Mouse (Mus musculus): Measurements from ENCODE around the gene Ubtd1.

Gene Ubtd1

DNA sequence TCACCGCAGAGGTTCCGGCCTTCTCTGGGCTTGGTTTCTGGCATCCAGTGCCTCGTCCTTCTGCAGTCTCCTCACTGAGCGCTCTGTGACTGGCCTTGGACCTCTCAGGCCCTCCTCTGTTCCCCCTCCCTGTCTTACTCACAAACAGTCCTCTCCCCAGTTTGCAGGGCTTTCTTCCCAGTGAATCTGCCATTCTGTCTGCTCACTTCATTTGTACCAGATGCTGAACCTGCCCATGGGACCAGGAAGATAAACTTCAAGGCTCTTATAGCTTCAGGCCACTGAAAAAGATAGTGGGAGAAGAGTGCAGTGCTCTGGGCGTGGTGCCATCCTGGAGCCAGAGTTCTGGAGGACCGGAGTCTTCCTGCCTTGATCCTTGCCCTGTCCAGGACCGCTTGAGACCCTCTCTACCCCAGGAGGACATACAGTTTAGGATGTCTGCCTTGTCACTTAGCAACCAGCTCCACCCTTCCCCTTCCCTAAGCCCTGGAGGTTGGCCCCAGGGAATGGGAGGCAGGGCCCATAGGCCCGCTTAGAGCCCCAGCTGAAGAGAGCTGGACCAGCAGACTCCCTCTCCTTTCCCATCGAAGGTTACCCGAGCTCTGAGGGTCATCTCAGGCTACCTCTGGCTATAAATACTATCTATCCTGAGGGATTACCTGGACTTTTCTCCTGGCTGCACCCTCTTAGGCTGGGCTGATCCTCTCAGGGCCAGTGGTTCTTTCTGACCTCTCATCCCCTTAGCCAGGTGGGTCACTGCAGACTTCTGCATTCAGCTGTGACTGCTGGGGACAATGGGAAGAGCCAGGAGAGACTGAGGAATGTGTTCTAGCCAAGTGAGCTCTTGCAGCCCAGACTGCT lies 40.3 kb downstream of the Ubtd1 start:
- no peak for DNase-seq (ENCODE audit: low spot score)

DNA sequence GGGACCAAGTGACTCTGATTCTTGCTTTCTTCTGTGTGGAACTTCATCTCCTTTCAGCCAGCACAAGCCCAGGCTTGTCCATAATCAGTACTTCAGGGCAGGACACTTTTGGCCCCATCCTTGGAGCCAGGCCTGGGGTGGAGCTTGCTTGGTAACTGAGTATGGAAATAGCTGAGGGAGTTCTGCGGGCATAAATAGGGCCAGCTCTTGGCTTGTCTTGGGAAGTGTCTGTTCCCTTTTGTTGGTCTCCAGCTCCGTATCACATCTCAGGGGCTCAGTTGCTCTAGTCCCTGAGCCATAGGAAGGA lies 40.9 kb downstream of the Ubtd1 start:
- DNase-seq (ENCODE audit: low spot score): no peak

DNA sequence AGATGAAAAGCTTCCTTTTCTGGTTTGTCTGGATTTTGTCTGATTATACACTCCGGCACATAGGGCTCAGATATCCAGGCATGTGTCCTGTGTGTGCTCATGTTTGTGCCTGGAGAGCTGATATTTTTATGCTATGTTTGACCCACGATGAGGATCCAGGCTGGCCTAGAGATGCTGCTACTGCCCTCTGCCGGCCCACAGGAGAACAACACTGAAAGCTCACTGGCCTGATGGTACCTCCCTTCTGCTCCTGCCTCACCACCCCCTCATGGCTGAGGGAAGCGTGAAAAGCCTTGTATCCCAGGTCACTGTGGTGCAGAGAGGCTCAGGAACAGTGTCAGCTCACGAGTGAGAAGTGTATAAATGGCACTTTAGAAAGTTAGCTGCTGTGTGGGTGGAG lies 44.6 kb downstream of the Ubtd1 start:
- DNase-seq (ENCODE audit: low spot score): peak; percentile 78

DNA sequence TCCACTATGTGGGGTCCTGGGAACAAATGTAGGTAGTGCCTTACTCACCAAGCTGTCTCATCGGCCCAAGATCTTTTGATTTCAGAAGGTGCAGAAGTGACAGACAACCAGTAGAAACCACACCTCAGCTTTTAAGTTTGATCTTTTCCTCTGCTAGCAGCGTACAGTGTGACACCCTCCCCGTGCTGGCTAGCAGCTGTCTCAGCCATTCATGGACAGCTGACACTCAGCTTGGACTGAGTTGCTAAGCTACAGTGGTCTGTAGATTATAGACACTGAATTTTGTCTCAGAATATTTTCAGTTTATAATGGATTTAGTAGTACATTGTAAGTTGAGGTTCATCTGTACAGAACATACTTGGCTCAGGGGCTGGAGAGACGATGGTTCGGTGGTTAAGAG lies 49.5 kb downstream of the Ubtd1 start:
- DNase-seq (ENCODE audit: low spot score): no peak

DNA sequence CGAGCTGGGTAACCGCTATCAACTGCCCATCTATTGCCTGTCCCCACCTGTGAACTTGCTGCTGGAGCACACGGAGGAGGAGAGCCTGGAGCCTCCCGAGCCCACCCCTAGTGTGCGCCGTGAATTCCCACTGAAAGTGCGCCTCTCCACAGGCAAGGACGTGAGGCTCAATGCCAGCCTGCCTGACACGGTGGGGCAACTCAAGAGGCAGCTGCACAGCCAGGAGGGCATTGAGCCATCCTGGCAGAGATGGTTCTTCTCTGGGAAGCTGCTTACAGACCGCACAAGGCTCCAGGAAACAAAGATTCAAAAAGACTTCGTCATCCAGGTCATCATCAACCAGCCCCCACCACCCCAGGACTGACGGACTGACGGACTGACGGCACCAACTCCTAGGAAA lies 52.0 kb downstream of the Ubtd1 start:
- DNase-seq (ENCODE audit: low spot score): no peak

DNA sequence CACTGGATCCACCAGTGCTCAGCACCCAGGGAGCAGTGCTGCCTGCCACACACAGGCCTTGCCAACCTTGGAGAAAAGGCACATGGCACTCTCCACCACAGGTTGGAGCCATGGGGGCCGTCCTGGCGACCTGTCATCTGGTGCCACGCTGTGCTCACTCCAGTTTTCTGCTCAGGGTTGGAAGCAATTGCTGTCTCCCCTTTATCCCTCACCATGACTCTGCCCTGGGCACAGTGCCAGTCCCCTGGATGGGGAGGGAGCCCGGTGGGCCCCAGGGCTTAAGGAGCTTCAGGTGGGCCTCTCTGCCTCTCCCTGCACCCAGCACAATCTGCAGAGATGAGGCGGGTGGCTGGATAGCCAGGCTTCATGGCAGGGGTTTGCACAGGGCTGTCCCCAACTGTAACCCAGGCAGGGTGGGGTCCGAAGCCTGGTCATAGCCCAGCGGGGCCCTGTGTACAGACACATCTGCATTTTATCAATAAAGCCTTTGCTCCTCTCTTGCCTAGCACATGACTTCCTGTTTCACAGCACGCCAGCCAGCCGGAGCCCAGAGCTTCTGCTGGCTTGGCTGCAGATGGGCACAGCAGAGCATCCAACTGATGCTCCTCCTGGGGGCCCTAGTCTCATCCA lies 52.7 kb downstream of the Ubtd1 start:
- no peak for DNase-seq (ENCODE audit: low spot score)

DNA sequence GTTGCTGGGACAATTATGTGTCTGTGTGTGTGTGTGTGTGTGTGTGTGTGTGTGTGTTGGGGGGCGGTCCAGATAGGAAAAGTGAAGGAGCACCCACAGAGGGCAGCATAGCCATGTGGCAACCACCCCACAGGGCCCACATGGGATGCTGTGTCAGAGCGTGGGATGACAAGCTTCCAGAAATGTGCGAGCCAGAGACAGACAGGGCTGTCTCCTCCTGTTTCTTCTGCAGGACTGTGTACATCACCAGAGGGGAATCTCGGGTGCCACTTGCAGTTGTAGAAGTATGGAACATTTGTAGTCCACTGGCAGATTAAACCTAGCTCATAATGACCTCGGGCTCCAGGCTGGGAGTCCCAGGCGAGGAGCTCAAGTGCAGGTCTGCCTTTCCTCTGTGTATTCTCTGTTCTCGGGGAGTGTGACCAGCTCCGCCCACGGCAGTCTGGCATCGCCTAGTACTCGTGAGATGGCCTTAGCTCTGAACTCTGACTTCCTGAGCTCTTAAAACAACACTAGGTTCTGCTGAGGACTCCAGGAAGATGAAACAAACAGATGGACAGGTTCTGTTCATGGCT lies 53.4 kb downstream of the Ubtd1 start:
- DNase-seq (ENCODE audit: low spot score): no peak

DNA sequence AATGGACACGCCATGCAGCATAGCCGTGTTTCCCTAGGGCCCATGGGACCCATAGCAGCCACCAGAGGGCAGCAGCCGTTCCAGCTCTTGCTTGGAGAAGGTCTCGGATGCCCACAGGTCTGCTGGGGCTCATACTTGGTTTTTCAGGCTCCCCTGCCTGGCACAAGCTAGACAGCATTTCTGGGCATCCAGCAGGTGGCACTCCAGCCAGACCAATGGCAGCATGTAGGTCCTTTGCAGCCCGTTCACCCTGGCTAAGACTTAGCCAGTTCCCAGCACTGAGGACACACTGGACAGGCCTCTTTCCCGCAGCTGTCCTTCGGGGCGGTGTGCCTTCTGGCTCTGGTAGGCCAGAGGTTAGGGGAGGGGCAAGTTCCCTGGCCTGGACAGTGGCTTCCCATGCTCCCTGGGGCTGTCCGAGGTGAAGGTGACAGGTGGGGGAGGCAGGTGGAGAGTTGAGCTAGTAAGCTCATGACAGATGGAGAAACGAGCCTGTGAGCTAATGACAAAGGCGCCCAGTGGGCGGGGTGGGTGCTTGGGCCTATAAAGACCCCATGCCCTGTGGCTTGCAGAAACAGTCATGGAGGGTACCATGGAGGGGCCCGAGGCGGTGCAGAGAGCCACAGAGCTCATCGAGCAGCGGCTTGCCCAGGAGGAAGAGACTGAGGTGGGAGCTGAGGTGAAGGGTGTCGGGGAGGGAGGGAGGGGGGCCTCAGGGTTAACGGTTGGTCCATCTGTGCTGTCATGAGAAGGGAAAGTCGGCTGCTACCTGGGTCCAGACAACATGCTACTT lies 54.1 kb downstream of the Ubtd1 start, which contains the start of gene Ankrd2:
Ankrd2 (plus strand) TSS at position 545 of the 793 bp plus-strand sequence.
- peak; percentile 71 for DNase-seq (ENCODE audit: low spot score)

DNA sequence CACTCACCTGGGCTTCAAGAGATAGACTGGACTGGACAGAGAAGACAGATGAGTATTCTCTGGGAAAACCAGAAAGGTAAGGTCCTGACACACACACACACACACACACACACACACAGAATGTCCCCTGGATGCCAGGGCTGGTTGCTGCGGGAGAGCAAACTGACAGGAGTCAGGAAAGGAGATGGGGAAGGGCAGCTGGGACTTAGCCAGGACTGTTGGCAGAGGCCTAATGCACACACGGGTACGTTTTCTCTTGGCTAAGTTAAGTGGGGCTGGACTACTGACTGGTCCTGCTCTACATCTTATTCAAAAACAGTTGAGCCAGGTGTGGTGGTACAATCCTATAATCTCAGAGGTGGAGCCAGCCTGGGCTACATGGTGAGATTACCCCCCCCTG lies 54.8 kb downstream of the Ubtd1 start:
- DNase-seq (ENCODE audit: low spot score): no peak

DNA sequence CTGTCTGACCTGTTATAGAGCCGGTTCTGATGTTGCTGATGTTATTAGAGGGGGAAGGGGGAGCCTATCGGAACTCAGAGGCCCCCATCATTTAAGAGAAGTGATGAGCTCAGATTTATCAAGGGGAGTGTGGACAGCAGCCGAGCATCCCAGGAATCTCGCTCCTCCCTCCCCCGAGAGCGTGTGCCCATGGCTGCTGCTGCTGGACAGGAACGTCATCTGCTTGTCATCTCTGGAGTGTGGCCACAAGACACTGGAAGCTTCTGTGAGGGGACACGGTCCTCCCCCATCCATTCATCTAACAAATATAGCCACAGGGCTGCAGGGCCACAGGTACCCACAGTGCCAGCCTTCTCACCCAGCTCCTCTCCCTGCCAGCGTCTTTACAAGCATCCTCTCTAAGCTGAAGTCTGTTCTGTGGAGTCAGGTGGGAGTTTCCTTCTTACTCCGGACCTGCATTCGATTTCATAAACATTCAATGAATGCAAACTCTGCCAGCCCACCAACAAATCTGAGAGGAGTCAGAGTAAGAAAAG lies 55.7 kb downstream of the Ubtd1 start:
- no peak for DNase-seq (ENCODE audit: low spot score)

DNA sequence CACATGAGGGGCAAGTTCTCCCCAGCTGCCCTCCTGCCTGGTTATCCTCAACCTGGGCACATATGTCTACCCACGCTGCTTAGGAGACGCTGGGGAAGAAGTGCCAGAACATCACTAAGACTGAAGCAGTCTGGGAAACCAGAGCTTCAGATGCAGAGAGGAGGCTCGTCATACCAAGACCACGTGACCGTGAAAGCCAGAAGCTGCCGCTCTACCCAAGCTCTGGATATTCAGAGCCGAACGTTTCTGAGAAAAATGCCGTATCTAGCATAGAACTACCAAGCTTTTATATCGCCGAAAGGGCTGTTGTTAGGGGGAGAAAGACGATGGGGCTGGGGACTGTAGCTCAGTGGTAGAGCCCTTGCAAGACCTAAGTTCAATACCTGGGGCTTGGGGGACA lies 56.7 kb downstream of the Ubtd1 start:
- no peak for DNase-seq (ENCODE audit: low spot score)

DNA sequence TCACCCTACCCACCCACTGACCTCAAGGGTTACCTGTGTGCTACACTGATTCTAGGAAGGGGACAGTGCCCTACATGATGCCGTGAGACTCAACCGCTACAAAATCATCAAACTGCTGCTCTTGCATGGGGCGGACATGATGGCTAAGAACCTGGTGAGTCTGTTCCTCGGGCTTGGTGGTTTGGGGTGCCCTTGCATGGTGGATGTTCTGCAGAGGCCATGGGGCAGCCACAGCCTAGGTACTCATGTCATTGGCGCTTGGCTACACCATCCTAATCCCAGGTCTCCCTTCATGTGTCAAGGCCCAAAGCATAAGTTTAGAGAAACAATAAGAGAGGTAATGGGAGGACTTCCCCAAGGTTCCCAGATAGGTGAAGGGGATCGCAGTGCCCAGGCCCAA lies 62.4 kb downstream of the Ubtd1 start:
- DNase-seq (ENCODE audit: low spot score): no peak

DNA sequence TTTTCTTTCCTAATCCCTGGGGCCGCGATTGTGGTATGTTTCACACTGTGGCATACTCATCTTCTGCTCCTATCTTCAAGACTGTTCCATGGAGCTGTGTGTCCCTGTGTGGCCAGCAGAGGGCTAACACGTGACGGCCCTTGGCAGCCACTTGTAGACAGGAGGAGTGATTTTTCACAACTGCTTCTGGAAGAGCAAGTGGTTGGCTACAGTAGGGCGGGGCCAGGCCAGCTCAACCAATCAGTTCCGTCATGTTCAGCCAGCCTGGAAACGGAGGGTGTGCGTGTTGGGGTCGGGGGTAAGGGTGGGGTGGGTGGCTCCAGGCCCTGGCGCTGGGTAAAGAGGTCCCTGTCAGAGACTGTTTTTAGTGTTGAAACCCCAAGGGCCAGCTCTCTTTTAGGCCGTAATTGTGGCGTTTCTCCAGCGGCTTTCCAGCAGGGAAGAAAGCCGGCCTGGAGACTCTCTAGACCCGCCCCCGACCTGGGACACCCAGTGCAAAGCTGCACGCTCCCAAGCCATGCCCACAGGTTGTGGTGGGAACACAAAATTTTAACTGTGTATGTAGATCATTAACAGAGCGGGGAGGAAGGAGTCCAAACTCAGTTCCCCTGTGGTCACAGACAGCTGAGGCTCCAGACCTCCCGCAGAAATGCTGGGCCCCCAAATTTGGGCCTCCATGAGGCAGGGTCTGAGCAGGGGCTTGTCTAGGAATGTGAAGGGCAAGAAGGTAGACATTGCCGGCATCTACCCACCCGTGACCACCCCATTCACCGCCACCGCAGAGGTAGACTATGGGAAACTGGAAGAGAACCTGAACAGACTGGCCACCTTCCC lies 63.9 kb downstream of the Ubtd1 start, which contains the start of gene Hoga1:
Hoga1 (plus strand) TSS at position 342 of the 834 bp plus-strand sequence.
- DNase-seq (ENCODE audit: low spot score): peak; percentile 56

DNA sequence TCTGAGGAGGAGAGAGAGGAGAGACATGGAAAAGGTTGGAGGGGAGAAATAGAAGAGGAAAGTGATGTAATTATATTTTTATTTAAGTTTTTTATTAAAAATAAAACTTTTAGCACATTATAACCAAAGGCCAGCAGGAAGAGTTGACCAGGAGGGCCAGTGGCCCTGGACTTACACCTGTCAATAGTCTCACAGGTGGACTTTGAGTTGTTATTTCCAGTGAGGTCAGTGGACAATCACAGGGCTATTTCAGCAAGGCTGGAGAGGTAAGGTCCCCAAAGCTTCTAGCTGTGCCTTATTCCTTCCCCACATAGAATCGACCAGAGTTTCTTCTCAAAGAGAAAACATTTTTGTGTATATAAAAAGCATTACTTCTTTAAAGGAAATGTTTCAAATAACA lies 68.7 kb downstream of the Ubtd1 start:
- DNase-seq (ENCODE audit: low spot score): no peak

DNA sequence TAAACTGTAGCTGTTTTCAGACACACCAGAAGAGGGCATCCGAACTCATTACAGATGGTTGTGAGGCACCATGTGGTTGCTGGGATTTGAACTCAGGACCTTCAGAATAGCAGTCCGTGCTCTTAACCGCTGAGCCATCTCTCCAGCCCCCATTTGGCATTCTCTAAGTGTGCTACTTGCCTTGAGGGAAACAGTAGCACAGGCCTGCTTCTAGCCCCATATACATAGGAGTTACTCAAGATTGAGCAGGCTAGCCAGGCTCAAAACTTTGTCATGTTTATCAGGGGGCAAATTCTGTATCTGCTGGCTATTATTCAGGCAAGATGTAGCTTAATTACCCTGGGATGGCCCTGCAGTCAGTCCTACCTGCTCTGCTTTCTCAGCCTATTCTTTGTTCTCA lies 69.8 kb downstream of the Ubtd1 start:
- DNase-seq (ENCODE audit: low spot score): no peak

DNA sequence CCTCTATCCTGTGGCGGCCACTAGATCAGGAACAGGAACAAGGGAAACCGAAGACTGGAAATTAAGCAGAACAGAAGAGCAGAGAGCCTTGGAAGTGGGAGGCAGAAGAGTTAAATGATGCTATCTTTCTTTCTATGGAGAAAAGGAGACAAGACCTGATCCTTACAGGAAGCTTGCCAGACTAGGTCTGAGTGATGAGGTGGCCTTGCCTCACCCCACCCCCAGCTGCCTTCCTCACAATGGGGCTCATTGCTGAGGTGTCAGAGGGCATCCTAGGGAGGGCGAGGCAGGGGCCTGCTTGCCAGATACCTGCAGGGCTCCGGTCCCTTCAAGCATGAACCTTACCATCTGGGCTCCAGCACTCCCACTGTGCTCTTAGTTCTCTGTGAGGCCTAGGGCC lies 70.4 kb downstream of the Ubtd1 start, which contains the start of gene 4933411K16Rik:
4933411K16Rik (plus strand) TSS at position 301 of the 400 bp plus-strand sequence.
- no peak for DNase-seq (ENCODE audit: low spot score)

DNA sequence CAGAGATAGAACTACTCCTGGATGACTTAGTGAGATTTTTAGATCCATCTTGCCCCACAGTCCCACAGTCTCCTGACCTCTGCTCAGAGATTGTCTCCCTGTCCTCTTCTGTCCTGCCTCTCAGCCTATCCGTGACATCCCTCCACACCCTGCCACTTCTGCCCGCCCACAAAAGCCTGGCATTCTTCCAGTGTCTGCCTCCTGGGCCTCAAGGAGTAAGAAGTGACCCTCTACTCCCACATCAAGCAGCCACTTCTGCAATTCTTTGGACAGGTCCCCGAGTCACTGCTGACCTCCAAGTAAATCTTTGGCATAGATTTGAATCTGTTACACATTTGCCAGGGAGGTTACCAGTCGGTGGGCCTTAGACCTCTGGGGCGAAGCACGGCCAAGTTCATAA lies 72.7 kb downstream of the Ubtd1 start:
- no peak for DNase-seq (ENCODE audit: low spot score)

DNA sequence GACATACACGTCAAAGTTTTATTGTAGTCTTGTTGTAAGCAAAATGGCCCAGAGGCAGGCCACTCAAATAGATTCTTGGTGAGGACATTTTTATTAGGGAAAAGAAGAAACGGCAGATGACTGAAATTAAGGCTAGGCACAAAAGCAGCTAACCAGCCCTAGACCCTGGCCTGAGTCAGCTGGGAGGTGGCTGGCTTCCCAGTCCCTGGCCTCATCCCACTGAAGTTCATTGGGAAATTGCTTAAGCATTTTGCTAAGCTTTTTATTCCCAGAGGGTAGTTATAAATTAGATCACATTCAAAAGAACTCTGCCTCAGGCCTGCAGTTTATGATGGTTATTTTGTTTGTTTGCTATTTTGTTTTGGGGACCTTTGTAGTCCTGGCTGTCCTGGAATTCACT lies 74.3 kb downstream of the Ubtd1 start:
- peak; percentile 45 for DNase-seq (ENCODE audit: low spot score)

DNA sequence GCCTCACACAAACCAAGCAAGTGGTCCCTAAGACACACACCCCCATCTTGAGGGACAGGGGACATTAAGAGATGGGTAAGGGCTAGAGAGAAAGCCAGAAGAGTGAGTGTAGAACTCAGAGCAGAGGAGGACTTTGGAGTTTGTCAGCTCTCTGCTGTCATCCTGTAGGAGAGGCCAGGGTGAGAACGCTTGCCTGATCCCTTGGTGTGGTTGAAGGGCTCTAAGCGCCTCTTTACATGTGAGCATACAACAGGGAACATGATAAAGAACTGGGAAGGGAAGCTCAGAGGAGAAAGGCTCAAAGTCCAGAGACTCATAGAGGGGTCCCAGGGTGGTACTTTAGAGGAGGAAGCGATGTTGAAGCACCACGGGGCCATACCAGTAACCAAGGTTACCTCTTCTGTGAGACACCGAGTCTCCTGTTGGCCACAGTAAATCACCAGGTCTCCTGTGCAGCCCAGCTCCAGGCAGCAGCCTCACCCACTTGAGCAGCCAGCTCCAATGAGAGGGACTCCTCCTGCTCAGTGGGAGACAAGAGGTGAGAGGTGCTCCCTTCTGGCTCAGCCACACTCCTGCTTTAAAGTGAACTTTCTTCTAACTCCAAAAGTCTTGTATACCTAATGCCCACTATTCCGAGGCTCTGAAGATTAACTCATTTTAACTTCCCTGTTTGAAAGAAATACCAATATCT lies 75.3 kb downstream of the Ubtd1 start:
- no peak for DNase-seq (ENCODE audit: low spot score)

DNA sequence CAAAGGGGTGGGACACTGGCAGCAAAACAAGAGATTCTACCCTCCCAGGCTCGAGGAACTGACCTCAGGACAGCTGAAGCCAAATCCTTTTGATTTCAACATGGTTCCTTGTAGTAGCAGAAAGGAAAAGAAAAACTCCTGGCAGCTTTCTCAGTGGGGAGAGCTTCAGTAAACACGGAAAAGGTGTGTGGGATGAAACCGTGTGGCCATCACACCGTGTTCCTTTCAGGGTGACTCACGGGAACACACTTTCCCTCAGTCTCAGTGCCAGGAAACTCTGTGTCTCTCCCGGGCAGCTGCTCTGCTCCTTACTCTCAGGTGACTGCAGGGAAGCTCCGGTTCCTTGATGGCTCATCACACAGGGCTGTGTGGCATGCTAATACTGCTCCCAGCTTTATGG lies 76.9 kb downstream of the Ubtd1 start:
- no peak for DNase-seq (ENCODE audit: low spot score)

DNA sequence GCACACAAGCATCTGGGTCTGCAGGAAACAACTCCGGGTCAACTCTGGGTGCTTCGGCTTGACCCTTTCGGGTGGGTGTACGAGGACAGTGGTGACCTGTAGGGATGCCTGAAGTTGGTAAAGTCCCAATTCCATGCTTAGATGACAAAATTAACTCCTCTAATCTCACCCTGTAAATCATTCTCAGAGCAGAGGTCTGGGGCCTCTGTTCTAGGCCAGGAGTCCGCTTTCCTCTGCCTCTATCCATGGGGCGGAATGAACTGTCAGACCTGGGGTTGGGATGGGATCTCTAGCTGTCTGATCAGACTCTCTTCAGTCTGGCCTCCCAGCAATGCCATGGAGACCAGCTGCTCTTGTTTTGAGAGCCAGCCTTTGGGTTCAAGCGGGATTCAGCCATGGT lies 79.9 kb downstream of the Ubtd1 start:
- no peak for DNase-seq (ENCODE audit: low spot score)
